Mouse (Mus musculus): ENCODE measurements around the gene Eif4enif1.
A peak's percentile ranks its signal among the peaks of the same experiment; 100 is the strongest.
"Not testable (repeated sequence)": the region's sequence is repeated elsewhere in the genome, so short reads cannot be mapped to it uniquely, and the experiment has no call there.

Gene Eif4enif1

DNA sequence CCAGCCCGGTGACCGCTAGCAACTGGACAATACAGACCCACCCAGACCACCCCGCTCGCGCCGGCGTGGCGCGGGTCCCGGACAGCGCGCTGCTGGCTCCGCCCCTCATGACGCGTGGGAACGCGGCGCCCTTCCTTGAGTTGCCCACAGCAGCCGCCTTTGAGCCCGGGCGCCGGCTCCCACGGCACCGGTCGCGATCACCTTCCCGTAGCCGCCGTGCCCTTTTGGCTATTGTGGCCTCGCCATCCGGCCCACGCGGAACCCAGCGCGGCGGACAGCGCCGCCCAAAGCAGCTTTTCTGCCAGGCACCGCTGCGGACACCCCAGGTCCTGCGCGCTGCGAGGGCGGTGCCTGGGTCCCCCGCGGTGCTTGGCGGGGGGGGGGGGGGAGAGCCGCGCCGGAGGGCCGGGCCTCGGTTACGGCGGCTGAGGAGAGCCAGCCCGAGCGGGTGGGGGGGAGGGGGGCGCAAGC is at the start of gene Eif4enif1:
TSS of gene Eif4enif1 (plus strand) at position 162 of the 471 bp plus-strand sequence.
- DNase-seq (ENCODE audit: low spot score), result peak; percentile 95

DNA sequence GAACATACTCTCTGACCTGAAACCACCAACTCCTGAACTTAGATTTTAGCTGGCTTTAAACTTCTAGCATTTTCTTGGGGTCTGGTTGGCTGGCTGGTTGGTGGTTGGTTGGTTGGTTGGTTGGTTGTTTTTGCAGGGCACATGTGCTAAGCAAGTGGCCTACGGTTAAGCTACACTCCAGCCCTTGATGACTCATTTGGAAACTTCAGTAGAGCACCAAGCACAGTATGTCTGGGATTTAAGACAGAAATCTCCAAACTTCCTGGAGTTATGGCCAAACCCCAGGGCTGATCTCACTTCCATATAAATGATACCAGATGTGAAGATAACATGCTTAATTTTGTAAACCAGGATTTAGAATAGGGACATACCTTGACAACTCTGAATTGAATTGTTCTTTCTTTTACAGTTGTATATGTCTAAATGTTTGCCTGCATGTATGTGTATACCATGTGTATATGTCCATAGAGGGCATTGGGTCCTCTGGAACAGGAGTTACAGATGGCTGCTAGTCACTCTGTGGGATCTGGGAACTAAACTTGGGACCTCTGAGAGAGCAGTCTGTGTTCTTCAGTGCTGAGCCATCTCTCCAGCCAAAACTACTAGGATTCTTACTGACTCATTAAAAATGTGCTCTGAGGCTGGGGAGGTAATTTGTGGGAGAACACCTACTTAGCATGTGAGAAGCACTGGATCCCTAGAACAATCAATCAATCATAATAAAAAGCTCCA is 48.4 kb upstream of the Eif4enif1 start:
- peak; percentile 23 for DNase-seq (ENCODE audit: low spot score)

DNA sequence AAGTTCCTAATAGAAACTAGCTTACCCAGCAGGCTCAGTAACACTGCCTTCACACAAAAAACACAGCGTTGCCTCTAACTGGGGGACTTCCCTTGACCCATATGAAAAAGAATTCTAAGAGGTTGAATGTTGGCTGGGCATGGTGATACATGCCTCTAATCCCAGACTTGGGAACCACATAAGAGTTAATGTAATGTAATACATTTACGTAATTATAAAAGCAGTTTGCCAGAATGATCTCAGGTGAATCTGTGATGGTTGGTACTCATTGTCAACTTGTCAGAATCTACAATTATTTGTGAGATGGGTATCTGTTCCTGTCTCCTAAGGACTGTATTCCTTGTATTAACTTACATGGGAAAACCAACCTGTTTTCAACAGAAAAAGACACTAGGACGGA is 45.2 kb upstream of the Eif4enif1 start:
- not testable (repeated sequence) for DNase-seq (ENCODE audit: low spot score)

DNA sequence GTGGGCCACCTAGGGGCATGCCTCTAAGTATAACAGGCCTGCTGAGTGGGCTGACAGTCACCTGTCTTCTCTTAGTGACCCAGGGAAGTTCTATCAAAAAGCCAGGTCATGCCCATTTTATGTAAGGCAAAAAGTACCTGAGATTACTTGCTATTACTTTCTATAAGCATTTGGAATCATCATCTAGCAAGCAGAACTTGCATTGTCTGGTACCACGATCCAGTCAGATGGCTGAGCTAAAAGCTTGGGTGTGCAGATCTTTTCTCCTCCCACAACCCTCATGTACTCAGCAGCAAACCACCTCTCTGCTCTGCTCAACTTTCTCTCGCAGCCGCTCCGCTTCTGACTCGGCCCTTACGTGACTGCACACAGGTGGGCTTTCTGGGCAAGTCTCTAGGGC is 44.2 kb upstream of the Eif4enif1 start:
- DNase-seq (ENCODE audit: low spot score), result peak; percentile 10

DNA sequence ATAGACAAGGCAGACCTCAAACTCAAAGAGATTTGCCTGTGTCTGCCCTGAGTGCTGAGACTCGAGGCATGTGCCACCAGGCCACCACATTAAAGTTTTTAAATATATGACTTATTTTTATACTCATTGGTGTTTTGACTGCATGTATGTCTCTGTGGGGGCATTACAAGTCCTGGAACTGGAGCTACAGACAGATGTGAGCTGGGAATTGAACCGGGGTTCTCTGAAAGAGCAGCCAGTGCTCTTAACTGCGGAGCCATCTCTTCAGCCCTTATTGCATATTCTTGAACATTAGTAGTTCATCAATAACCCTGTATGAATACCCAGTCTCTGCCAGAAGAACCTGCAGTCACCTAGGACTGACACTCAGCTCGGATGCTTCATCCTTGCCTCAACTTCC is 43.4 kb upstream of the Eif4enif1 start:
- DNase-seq (ENCODE audit: low spot score), result not testable (repeated sequence)

DNA sequence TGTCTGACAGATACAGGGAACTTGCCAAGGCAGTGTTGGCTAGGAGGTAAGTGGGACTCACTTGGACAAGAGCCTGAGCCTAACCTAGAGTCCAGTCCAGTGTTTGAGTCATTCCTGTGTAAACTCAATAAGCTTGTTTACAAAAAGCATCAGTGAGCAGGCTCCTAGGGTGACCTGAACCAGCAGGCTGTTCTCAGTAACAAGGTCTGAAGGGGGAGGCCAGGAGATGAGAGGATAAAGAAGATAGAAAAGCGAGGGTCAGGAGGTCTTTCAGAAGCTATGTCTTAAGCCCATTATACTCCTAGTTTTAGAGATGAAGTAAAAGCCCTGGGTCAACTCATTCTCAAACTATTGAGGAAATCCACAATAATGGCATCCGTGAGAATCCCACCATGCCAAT is 40.8 kb upstream of the Eif4enif1 start:
- peak; percentile 21 for DNase-seq (ENCODE audit: low spot score)

DNA sequence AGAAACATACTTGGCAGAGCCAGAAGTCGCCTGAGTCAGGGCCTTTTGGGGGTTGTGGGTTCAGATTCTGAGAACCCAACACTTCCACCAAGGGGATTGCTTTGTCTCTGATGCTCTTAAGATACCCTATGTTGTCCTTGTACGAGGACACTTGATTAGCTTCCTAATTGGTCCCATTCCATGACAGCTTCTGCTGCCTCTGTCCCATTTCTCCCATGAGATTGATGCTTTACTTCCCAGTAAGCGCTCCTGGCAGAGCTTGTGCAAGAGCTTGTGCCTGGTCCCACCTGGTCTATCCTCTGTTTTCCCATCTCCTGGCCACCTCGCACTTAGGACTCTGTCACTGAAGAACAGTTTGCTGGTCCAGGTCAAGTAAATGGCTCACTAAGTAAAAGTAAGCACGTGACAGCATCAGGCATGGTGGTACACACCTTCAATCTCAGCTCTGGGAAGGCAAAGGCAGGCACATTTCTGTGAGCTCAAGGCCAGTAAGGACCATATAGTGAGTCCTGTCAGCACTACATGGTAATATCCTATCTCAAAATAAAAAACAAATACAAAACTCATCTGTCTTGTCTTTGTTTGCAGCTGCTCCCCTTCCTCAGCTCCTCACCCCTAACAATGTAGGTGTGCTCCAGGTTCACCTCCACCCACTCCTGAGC is 39.8 kb upstream of the Eif4enif1 start:
- peak; percentile 25 for DNase-seq (ENCODE audit: low spot score)

DNA sequence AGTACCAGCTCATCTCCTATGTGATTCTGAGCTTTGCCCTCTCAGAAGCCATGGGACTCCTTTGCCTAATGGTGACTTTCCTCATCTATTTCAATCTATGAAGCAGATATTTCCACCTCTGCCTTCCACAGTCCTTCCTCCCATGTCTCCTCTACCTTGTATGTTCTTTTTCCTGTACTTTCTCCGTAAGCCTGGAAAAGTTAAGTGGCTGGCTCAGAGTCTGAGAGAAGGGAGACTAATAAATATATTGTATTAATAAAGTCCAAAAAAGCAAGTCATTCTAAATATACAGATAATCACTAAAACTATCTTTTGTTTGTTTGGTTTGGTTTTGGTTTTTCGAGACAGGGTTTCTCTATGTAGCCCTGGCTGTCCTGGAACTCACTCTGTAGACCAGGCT is 39.1 kb upstream of the Eif4enif1 start:
- peak; percentile 5 for DNase-seq (ENCODE audit: low spot score)

DNA sequence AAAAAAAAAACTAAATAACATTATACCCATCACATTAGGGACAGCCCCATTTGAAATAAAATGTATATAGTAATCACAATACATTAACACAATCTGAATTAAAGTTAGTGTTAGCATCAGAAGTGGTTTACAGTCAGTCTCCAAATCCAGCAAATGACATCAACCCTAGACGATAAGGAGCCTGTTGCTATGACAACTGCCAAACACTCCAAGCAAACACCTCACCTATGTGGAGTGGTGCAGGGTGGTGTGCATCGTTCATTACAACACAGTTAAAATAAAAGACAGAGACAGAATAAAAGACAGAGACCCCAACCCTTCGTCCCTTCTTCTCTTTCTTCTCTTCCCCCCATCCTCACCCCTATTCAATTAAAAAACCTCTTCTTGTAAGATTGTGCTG is 38.5 kb upstream of the Eif4enif1 start:
- DNase-seq (ENCODE audit: low spot score), result not testable (repeated sequence)

DNA sequence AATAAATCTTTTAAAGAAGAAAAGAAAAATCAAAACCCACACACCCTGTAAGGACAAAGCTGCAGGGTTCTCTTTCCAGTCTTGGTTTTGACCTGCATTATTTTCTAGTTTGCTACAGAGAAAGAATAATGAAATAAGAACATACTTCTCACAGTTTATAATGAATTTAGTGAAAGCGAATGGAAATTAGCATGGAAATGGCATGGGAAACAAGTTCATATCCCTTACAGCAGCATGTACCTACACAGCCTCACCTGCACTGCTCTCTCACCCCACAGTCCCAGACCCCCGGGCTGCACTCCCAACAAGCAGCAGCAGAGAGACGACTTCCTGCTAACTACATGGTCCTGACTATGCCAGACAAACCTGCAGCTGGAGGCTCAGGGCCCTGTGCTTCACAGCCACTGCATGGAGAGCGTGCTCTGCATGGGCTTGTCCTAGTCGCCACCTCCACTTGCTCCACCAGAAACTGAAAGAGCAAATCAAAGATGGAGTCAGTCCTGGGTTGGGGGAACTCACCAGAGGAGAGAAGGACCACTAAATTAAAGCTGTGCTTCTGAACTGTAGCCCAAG is 36.9 kb upstream of the Eif4enif1 start:
- DNase-seq (ENCODE audit: low spot score), result peak; percentile 34

DNA sequence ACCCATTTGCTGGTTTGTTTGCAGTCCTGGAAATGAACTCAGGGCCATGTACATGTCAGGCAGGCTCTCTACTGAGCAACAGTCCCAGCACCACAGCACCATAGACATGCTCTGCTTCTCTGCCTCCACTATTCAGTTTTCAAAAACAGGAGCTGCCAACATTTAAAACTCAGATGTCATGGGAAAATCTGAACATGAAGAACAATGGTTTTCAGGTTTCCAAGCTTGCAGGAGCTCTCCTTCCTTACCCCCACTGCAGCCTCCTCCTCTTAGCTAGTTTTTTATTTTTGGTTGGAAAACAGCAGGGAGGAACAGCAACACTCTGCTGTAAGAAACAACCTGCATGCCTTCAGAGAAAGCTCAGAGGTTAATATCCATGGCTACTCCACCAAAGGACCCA is 35.9 kb upstream of the Eif4enif1 start:
- not testable (repeated sequence) for DNase-seq (ENCODE audit: low spot score)

DNA sequence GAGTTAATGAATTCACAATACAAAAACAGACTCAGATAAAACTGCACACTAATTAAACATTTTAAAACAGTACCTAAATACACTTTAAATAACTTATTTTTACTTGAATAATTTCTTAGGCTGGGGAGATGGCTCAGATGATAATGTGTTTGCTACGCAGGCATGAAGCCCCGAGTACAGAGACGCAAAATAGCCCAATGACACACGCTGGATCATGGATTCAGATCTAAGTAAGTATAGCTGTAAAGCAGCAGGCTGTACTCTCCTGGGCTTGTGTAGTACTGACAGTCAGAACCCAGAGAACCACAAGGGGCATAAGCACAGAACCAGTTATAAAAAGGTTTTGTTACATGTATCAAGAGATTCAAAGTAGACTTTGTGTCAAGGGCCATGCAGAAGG is 35.1 kb upstream of the Eif4enif1 start:
- DNase-seq (ENCODE audit: low spot score), result not testable (repeated sequence)

DNA sequence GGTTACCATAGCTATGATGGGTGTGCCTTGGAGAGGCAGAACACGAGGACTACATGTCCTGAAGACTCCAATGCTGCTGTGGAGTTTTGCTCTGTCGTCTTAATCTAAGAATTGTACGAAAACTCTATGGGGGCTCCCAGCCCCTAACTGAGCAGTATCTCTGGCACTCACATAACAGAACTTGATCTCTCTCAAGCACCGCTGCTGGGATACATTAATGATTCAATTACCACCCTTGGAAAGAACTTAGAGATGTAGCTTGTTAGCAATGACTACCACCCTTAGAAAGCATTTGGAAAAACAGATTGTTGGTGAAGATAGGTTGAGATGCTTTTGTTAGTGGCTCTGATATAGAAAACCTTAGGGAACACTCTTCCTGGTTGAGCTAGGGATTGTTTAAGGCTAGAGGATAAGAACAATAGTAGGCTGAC is 34.6 kb upstream of the Eif4enif1 start:
- not testable (repeated sequence) for DNase-seq (ENCODE audit: low spot score)

DNA sequence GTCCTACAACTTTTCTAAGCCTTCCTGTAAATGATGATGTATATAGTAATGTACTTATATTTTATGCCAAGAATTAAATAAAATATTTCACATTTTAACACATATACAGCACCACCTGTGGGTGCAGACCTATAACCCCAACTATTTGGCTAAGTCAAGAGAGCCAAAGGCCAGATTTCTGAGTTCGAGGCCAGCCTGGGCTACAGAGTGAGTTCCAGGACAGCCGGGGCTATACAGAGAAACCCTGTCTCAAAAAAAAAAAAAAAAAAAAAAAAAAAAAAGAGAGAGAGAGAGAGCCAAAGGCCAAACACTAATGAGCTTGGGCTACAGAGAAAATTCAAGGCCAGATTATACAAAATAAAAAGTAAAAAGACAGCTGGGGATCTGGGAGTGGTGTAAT is 33.1 kb upstream of the Eif4enif1 start:
- DNase-seq (ENCODE audit: low spot score), result not testable (repeated sequence)

DNA sequence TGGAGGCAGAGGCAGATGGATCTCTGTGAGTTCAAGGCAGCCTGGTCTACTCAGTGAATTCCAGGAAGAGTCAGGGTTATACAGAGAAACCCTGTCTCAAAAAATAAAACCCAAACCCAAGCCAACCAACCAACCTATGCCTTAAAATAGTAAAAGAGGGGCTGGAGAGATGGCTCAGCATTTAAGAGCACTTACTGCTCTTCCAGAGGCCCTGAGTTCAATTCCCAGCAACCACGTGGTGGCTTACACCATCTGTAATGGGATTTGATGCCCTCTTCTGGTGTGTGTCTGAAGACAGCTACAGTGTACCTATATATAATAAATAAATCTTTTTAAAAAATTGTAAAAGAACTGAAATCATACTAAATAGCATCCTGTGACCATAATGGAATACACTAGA is 30.3 kb upstream of the Eif4enif1 start:
- DNase-seq (ENCODE audit: low spot score), result not testable (repeated sequence)

DNA sequence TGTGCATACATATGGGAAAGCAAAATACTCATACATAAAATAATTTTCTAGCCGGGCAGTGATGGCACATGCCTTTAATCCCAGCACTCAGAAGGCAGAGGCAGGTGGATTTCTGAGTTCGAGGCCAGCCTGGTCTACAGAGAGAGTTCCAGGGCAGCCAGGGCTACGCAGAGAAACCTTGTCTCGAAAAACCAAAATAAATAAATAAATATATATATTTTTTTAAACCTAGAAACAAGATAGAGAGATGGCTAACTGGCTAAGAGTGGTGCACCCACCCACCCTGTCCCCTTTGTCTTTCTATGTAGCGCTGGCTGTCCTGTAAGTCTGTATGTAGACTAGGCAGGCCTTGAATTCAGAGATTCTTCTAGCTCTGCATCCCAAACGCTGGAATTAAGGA is 29.7 kb upstream of the Eif4enif1 start:
- DNase-seq (ENCODE audit: low spot score), result not testable (repeated sequence)

DNA sequence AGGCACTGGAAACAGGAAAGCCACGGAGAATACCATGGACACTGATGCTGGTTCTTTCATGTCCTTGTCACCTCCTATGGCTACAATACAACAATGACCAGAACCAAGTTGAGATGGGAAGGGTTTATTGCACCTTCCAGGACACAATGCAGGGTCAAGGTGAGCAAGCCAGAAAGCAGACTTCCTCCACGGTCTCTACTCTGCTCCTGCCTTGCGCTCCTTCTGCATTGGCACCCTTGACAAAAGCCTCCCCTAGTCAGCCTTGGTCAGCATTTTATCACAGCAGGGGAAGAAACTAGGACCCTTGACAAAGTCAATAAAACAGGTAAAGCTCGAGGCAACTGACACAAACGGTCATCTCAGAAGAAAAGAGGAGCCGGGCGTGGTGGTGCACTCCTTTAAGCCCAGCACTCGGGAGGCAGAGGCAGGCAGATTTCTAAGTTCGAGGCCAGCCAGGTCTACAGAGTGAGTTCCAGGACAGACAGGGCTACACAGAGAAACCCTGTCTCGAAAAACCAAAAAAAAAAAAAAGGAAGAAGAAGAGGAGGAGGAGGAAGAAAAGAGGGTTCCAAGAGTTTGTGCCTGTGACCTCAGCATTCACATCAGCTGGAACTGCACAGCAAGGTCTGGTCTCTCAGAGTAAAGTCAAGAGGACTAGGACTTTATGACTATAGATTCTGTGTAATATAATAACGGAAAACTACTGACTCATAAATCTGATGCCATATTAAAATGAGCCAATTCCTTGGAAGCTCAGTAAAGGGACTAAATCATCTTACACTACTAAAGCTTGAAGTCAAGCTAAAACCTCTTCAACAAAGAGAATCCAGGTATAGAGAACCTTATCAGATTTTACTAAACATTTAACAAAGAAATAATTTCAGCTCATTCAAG is 28.5 kb upstream of the Eif4enif1 start:
- peak; percentile 16 for DNase-seq (ENCODE audit: low spot score)

DNA sequence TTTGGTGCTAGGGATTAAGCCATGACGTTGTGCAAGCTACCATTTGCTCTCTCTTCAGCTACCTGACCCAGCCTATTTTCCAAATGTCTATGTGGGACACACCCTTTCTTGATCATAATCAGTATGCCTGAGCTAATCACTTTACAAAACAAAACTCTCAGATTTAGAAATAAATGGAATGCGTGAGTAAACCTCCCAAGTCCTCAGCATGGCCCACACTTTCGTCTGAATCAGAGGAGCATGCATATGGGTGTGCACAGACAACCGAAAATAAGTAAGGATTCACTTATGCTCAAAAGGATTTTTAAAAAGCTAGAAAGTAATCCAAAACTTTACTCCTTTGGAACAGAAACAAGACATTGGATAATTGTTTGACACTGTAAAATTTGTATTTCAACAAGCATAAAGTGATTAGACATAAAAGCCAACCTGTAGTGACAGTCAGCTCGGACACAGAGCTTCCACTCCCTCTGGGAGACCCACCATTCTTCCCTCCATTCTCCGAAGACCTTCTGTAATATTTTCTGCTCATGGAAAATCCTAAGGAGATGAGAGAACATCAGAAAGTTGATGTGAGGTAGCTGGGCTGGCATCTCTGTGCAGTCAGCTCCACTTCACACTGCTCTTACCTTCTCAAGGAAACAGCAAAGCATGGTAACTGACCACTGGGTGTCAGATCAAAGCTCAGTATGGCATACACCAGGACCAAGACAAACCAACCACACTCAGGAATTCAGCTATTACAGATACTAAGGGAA is 23.0 kb upstream of the Eif4enif1 start:
- DNase-seq (ENCODE audit: low spot score), result peak; percentile 9

DNA sequence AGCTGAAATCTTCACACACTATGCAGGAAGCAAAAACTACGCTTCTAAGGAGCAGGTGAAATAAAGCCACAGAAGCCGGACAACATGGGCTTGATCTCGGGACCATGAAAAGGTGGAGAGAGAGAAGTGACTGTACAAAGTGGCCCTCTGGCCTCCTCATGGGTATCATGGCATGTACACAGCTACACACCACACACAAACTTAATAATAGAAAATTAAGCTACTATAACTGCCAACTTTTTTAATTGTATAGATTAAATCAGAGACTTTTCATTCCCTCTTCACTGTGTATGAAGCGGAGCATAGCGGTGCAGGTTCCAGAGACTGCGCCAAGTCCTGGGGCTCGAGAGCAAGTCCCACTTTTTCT is 22.5 kb upstream of the Eif4enif1 start:
- not testable (repeated sequence) for DNase-seq (ENCODE audit: low spot score)

DNA sequence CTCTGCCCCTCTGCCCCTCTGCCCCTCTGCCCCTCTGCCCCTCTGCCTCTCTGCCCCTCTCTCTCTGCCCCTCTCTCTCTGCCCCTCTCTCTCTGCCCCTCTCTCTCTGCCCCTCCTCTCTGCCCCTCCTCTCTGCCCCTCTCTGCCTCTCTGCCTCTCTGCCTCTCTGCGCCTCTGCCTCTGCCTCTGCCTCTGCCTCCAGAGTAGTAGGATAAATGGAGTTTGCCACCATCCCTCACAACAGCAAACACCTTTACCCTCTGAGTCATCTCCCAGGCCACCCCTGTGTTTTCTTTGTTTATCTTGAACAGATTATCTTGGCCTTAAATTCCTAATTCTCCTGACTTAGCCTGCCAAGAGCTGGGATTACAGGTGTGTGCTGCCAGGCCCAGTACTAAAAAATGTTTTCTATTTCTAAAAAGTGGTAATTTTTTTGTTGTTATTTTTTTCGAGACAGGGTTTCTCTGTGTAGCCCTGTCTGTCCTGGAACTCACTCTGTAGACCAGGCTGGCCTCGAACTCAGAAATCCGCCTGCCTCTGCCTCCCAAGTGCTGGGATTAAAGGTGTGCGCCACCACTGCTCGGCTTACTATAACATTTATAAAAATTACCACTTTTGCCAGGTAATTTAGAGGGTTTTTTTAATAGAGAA is 21.6 kb upstream of the Eif4enif1 start:
- not testable (repeated sequence) for DNase-seq (ENCODE audit: low spot score)

DNA sequence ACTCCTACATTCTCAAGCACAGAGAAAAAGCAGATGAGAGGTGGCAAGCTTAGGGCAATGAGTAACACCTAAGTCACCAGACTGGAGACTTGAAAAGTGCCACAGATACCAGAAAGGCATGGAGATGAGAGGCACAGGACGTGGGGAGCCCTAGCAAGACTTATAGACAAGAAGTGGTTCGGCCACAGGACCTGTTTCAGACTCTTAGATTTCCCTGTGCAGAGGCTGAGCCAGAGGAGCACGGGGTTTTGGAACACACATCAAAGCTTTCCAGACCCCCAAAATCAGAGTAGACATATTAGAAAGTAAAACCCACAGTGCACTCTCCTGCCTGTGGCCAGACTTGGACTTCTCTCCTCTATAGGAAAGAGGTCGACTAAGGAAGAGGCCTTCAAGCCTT is 20.9 kb upstream of the Eif4enif1 start:
- peak; percentile 13 for DNase-seq (ENCODE audit: low spot score)

All from embryo, embryonic 10 days (tissue).